In the genomic region with DNA sequence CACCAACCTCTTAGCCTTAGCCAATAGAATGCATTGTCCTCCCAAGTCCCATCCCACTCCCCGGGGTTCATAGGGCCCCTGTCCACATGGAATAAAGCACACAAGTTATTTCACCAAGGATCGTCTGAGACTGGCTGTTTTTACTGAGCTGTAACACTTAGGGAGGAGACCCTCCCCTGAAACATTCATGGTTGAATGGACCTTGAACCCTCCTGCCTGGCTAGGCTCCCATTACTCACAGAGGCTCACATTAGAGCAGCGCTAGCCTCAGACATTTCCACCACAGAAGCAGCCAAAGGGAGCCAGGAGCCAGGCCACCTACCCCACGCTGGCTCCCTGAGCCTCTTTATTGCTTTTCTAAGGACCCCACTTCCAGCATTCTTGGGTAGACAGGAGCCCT, we compare ENCODE assay signal across 34 mouse cellular contexts. TPM values are rescaled to one million over a fixed set of nuclear protein-coding genes. Genes with fewer than 3 reads are reported as not detected.
"Had no signal": no experiment of that assay in that cellular context is flagged by ENCODE, and none has a peak within 500 bp of the region (broad histone marks: within the 10 kb centered on the region; RNA-seq: fewer than 3 reads in every experiment).

No protein-coding gene starts in this region.

- H3K36me3 ChIP-seq: limb, embryonic 10.5 days; limb, embryonic 12.5 days; limb, embryonic 13.5 days; limb, embryonic 15.5 days; liver, embryonic 12.5 days; liver, embryonic 13.5 days; liver, embryonic 15.5 days; lung, embryonic 15.5 days; midbrain, embryonic 10.5 days; midbrain, embryonic 12.5 days; midbrain, embryonic 13.5 days; midbrain, embryonic 15.5 days; neural tube, embryonic 12.5 days; neural tube, embryonic 13.5 days had no signal

- H3K9ac ChIP-seq: limb, embryonic 12.5 days; limb, embryonic 13.5 days; limb, embryonic 15.5 days; liver, embryonic 12.5 days; liver, embryonic 13.5 days; liver, embryonic 14.5 days; liver, embryonic 15.5 days; liver, postnatal 0 days; lung, embryonic 14.5 days; lung, embryonic 15.5 days; midbrain, embryonic 12.5 days; midbrain, embryonic 13.5 days; midbrain, embryonic 15.5 days; neural tube, embryonic 12.5 days; neural tube, embryonic 13.5 days had no signal

- H3K9me3 ChIP-seq: limb, embryonic 10.5 days; limb, embryonic 12.5 days; limb, embryonic 13.5 days; limb, embryonic 15.5 days; liver, embryonic 12.5 days; liver, embryonic 13.5 days; liver, embryonic 15.5 days; lung, embryonic 15.5 days; midbrain, embryonic 12.5 days; midbrain, embryonic 13.5 days; midbrain, embryonic 15.5 days; neural tube, embryonic 12.5 days; neural tube, embryonic 13.5 days had no signal

- DNase-seq: left cerebral cortex, postnatal 4 days; liver; liver, embryonic 13.5 days; liver, postnatal 0 days; lung, adult 18-20 months; lung, adult 2 months; lung, embryonic 14.5 days; lung, postnatal 10 days; lung, postnatal 14 days; lung, postnatal 36 days; lung, postnatal 4 days; midbrain, embryonic 14.5 days had no signal

- H3K4me2 ChIP-seq: limb, embryonic 12.5 days; limb, embryonic 13.5 days; limb, embryonic 15.5 days; liver, embryonic 11.5 days; liver, embryonic 12.5 days; liver, embryonic 13.5 days; liver, embryonic 15.5 days; lung, embryonic 14.5 days; lung, embryonic 15.5 days; midbrain, embryonic 11.5 days; midbrain, embryonic 12.5 days; midbrain, embryonic 13.5 days; midbrain, embryonic 15.5 days; neural tube, embryonic 12.5 days; neural tube, embryonic 13.5 days had no signal

- H3K27me3 ChIP-seq: limb, embryonic 12.5 days; limb, embryonic 13.5 days; limb, embryonic 15.5 days; liver, embryonic 12.5 days; liver, embryonic 13.5 days; liver, embryonic 15.5 days; lung, embryonic 15.5 days; midbrain, embryonic 13.5 days; midbrain, embryonic 15.5 days; neural tube, embryonic 12.5 days; neural tube, embryonic 13.5 days had no signal

- ATAC-seq: liver, embryonic 12.5 days; liver, postnatal 0 days; lung, postnatal 0 days; midbrain, embryonic 13.5 days; midbrain, embryonic 15.5 days; midbrain, embryonic 16.5 days had no signal

- H3K27ac ChIP-seq: limb, embryonic 10.5 days; limb, embryonic 12.5 days; limb, embryonic 13.5 days; limb, embryonic 15.5 days; liver, embryonic 12.5 days; liver, embryonic 13.5 days; liver, embryonic 14.5 days; liver, embryonic 15.5 days; lung, embryonic 15.5 days; macrophage; midbrain, embryonic 10.5 days; midbrain, embryonic 12.5 days; midbrain, embryonic 13.5 days; midbrain, embryonic 15.5 days; neural tube, embryonic 12.5 days; neural tube, embryonic 13.5 days had no signal

- H3K4me1 ChIP-seq: limb, embryonic 12.5 days; liver, embryonic 12.5 days; liver, embryonic 13.5 days; liver, embryonic 15.5 days; megakaryocyte, embryonic 14.5 days; midbrain, embryonic 12.5 days; midbrain, embryonic 15.5 days had no signal

- H3K4me3 ChIP-seq: limb, embryonic 10.5 days; limb, embryonic 12.5 days; limb, embryonic 13.5 days; limb, embryonic 15.5 days; liver, embryonic 12.5 days; liver, embryonic 13.5 days; liver, embryonic 15.5 days; lung, embryonic 15.5 days; megakaryocyte, embryonic 14.5 days; midbrain, embryonic 10.5 days; midbrain, embryonic 12.5 days; midbrain, embryonic 13.5 days; midbrain, embryonic 15.5 days; myocyte; neural tube, embryonic 12.5 days; neural tube, embryonic 13.5 days had no signal

RNA-seq across cellular contexts. Expression of a gene that starts 23.5 kb away (rescaled TPM):
- polyA plus RNA-seq: liver, adult 2 months; macrophage had no signal

RNA-seq across cellular contexts. Expression of a gene that starts 27.3 kb away (rescaled TPM):
- polyA plus RNA-seq: macrophage had no signal
